Mouse (Mus musculus) gastrocnemius, adult 8-10 months (tissue): ENCODE data around the gene Prtg. TPM values are rescaled to one million over a fixed set of nuclear protein-coding genes. Genes with fewer than 3 reads are reported as not detected.

Experiments used
- total RNA-seq, 4 experiments: library from RNA; stranded (reverse); gene quantifications; 2 replicates each; pipeline ENCODE4 v1.2.4; 2022

Prtg gene
- total RNA-seq, 4 experiments from 2014 or later, result 0.07 to 0.38 (median 0.12) TPM

Other genes with a start within 250 kb of the Prtg start
- 100 to 1,000 TPM; 286 to 317 (median 309) TPM for gene Nedd4, start 144.5 kb upstream of the Prtg start, total RNA-seq
- gene Pygo1, start 118.8 kb downstream of the Prtg start, total RNA-seq, result 10 to 100 TPM; 11.8 to 15.5 (median 14.5) TPM
- 1 to 10 TPM in 2 of 4 experiments, under 1 TPM in 2; 0.75 to 1.4 (median 1.1) TPM for gene Dyx1c1, start 151.9 kb downstream of the Prtg start, total RNA-seq
- gene Gm44503, start 152.0 kb downstream of the Prtg start, total RNA-seq, result not detected
- 10 to 100 TPM; 11.2 to 15.6 (median 11.9) TPM for gene Ccpg1os, start 178.5 kb downstream of the Prtg start, total RNA-seq
- gene Ccpg1, start 178.6 kb downstream of the Prtg start, total RNA-seq, result 100 to 1,000 TPM in 1 of 4 experiments, 10 to 100 TPM in 3; 78.5 to 101 (median 82.0) TPM
- 1 to 10 TPM; 3.7 to 4.6 (median 4.2) TPM for gene Pigb, start 233.5 kb downstream of the Prtg start, total RNA-seq
- 1 to 10 TPM in 3 of 4 experiments, under 1 TPM in 1; 0.46 to 2.0 (median 1.3) TPM for gene Rab27a, start 238.0 kb downstream of the Prtg start, total RNA-seq